In the genomic region with DNA sequence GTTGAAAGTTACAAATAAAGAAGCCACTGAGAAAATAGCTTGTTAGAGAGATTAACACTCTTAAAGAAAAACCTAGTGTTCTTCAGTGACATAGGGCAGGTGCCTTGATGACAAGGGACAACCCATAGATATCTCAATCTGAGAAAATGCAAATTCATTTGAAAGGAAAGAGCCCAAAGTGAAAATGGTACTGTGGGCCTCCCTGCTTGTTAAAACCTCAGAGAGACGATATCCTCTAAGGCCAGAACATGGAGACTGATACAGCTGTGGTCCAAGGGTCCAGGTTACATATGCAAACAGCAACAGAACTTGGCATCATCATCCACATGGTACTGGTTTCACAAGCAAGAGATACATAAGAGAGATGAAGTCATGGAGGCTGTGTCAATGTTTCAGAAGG, we compare ENCODE assay signal across 18 mouse cellular contexts.
DNase-seq lines count a peak whose midpoint lies in the region; ATAC-seq and TF ChIP-seq lines count a peak whose summit lies in the region.
"Had no signal": no experiment of that assay in that cellular context is flagged by ENCODE, and none has a peak within 500 bp of the region (broad histone marks: within the 10 kb centered on the region; RNA-seq: fewer than 3 reads in every experiment).

No protein-coding gene starts in this region.

- peak; percentile 85 for TF ChIP-seq EP300 in CH12.LX (IDR thresholded peaks at IDR 0.05; ENCODE audit: low read length)

- peak; percentile 54 for DNase-seq in CH12.LX (ENCODE audit: extremely low read depth)
- DNase-seq: adrenal gland, adult 2 months; adrenal gland, adult 8-10 months; adrenal gland, postnatal 10 days; adrenal gland, postnatal 14 days; adrenal gland, postnatal 25 days; adrenal gland, postnatal 36 days; B cell, adult 2 months; cerebellum, adult 11 months; cerebellum, adult 11-12 months; cerebellum, adult 18-20 months; cerebellum, adult 2 months; cerebellum, adult 8-10 months had no signal

- no peaks in the 10 kb centered on the region for H3K9me3 ChIP-seq in CH12.LX (replicated peaks; ENCODE audit: low read length)
- no peaks in the 10 kb centered on the region for H3K9me3 ChIP-seq in hindbrain, embryonic 12.5 days (replicated peaks)
- H3K9me3 ChIP-seq: G1E had no signal

- TF ChIP-seq RAD21 in CH12.LX (IDR thresholded peaks at IDR 0.05; ENCODE audit: low read depth, low read length): no peak; the same call in 1 of the 2 replicates

- no peak for TF ChIP-seq POLR2A in CH12.LX (IDR thresholded peaks at IDR 0.05; ENCODE audit: low read depth, low read length)

- H3K36me3 ChIP-seq in CH12.LX (replicated peaks in 1 of 2; ENCODE audit: control insufficient read depth in 1 of 2, insufficient read depth in 1 of 2, low read length in 1 of 2): no peaks in the 10 kb centered on the region
- H3K36me3 ChIP-seq in hindbrain, embryonic 12.5 days: no peaks in the 10 kb centered on the region
- H3K36me3 ChIP-seq: G1E had no signal

- no peaks in the 10 kb centered on the region for H3K79me2 ChIP-seq in CH12.LX (replicated peaks; ENCODE audit: control insufficient read depth, extremely low read depth, insufficient read depth, poor library complexity, severe bottlenecking)

- no peak overlapping the region for H3K4me3 ChIP-seq in CH12.LX (replicated peaks in 1 of 3; ENCODE audit: low read depth in 2 of 3, low read length in 2 of 3, poor library complexity in 1 of 3)
- H3K4me3 ChIP-seq in hindbrain, embryonic 12.5 days: no peak overlapping the region

- in situ Hi-C loops in CH12.LX (cut with MboI; ENCODE audit: low pct_ligation_motif_present, low pct_unique_long_range_greater_than_20kb, low sequenced_read_pairs): no loop called here

- WGBS in hindbrain, embryonic 12.5 days: 88% methylated on average over 1 of the region's 1 CpGs

- TF ChIP-seq CTCF in CH12.LX (conservative IDR thresholded peaks at IDR 0.05 in 1 of 2, IDR thresholded peaks at IDR 0.05 in 1 of 2; ENCODE audit: low read depth in 2 of 2, low read length in 2 of 2): no peak

- no peak overlapping the region for H3K9ac ChIP-seq in CH12.LX (ENCODE audit: insufficient read depth, low read depth)
- H3K9ac ChIP-seq in hindbrain, embryonic 12.5 days: no peak overlapping the region

- dilution Hi-C loops in CH12.LX (cut with MboI; ENCODE audit: extremely low pct_ligation_motif_present, extremely low pct_unique_long_range_greater_than_20kb, low sequenced_read_pairs): no loop called here

- no peak for ATAC-seq in hindbrain, embryonic 12.5 days (ENCODE audit: low FRiP score)
- ATAC-seq: activated CD4-positive, CD25-positive, alpha-beta regulatory T cell, adult 4 months; CD4-positive, CD25-positive, alpha-beta regulatory T cell, adult 4 months; Patski had no signal

- peak overlapping the region; percentile 5; the same call in 1 of the 2 replicates for H3K4me2 ChIP-seq in CH12.LX (ENCODE audit: insufficient read depth, low read depth, poor library complexity, severe bottlenecking)
- H3K4me2 ChIP-seq in hindbrain, embryonic 12.5 days (replicated peaks): no peak overlapping the region

- no peaks in the 10 kb centered on the region for H3K27me3 ChIP-seq in CH12.LX (replicated peaks)
- H3K27me3 ChIP-seq in hindbrain, embryonic 12.5 days: no peaks in the 10 kb centered on the region
- H3K27me3 ChIP-seq: Patski had no signal

- H3K4me1 ChIP-seq in CH12.LX (ENCODE audit: control insufficient read depth in 1 of 2, insufficient read depth in 2 of 2): peaks cover 10 to 18% of the 10 kb centered on the region in 2 experiments
- H3K4me1 ChIP-seq in hindbrain, embryonic 12.5 days: no peaks in the 10 kb centered on the region

- no peak overlapping the region; the same call in 1 of the 2 replicates for H3K27ac ChIP-seq in CH12.LX (ENCODE audit: insufficient read depth, low read depth)
- no peak overlapping the region for H3K27ac ChIP-seq in hindbrain, embryonic 12.5 days

TF ChIP-seq in CH12.LX, 34 proteins besides CTCF, POLR2A, EP300 and RAD21:
- TF ChIP-seq ZC3H11A (IDR thresholded peaks at IDR 0.05; ENCODE audit: low read depth, low read length): no peak
- peak; percentile 47; the same call in 1 of the 2 replicates for TF ChIP-seq CHD2 (IDR thresholded peaks at IDR 0.05; ENCODE audit: low read length)
- no peak for TF ChIP-seq ZKSCAN1 (IDR thresholded peaks at IDR 0.05; ENCODE audit: borderline replicate concordance, low read depth, low read length)
- no peak for TF ChIP-seq PAX5 (IDR thresholded peaks at IDR 0.05; ENCODE audit: low read length)
- TF ChIP-seq MYC (IDR thresholded peaks at IDR 0.05; ENCODE audit: low read depth, low read length): peak; percentile 33; the same call in 1 of the 2 replicates
- TF ChIP-seq E2F4 (IDR thresholded peaks at IDR 0.05; ENCODE audit: insufficient replicate concordance, low read depth, low read length): no peak
- peak; percentile 59; the same call in 1 of the 2 replicates for TF ChIP-seq MAX (IDR thresholded peaks at IDR 0.05; ENCODE audit: low read length)
- TF ChIP-seq MEF2A (IDR thresholded peaks at IDR 0.05; ENCODE audit: borderline replicate concordance, low read depth, low read length): peak; percentile 69; the same call in 1 of the 2 replicates
- no peak for TF ChIP-seq UBTF (IDR thresholded peaks at IDR 0.05; ENCODE audit: low read depth, low read length)
- no peak; the same call in 1 of the 2 replicates for TF ChIP-seq MXI1 (IDR thresholded peaks at IDR 0.05; ENCODE audit: low read depth, low read length)
- TF ChIP-seq USF1 (IDR thresholded peaks at IDR 0.05; ENCODE audit: low read depth, low read length): no peak
- no peak for TF ChIP-seq CHD1 (IDR thresholded peaks at IDR 0.05; ENCODE audit: low read depth, low read length)
- TF ChIP-seq USF2 (conservative IDR thresholded peaks at IDR 0.05; ENCODE audit: low read depth, low read length): no peak
- no peak; the same call in 1 of the 2 replicates for TF ChIP-seq NRF1 (IDR thresholded peaks at IDR 0.05; ENCODE audit: low read depth, low read length)
- no peak for TF ChIP-seq ZNF384 (IDR thresholded peaks at IDR 0.05; ENCODE audit: low read depth, low read length)
- TF ChIP-seq ZMIZ1 (IDR thresholded peaks at IDR 0.05; ENCODE audit: low read depth, low read length): no peak; the same call in 1 of the 2 replicates
- TF ChIP-seq TBP (conservative IDR thresholded peaks at IDR 0.05; ENCODE audit: low read depth, low read length): no peak
- TF ChIP-seq SMC3 (IDR thresholded peaks at IDR 0.05; ENCODE audit: low read depth, low read length): no peak
- TF ChIP-seq HCFC1 (IDR thresholded peaks at IDR 0.05; ENCODE audit: low read depth, low read length): peak; percentile 28; the same call in 1 of the 2 replicates
- TF ChIP-seq MAZ (IDR thresholded peaks at IDR 0.05; ENCODE audit: low read depth, low read length): 0 out of 2 replicates have a peak, but pooled peaks have one; percentile 25
- peak; percentile 81 for TF ChIP-seq RCOR1 (conservative IDR thresholded peaks at IDR 0.05; ENCODE audit: low read depth, low read length)
- no peak for TF ChIP-seq NELFE (IDR thresholded peaks at IDR 0.05; ENCODE audit: low read depth, low read length)
- TF ChIP-seq KAT2A (IDR thresholded peaks at IDR 0.05; ENCODE audit: insufficient replicate concordance, low read length): no peak
- peak; percentile 48; the same call in 1 of the 2 replicates for TF ChIP-seq JUND (conservative IDR thresholded peaks at IDR 0.05; ENCODE audit: low read depth, low read length)
- TF ChIP-seq GABPA (IDR thresholded peaks at IDR 0.05; ENCODE audit: insufficient replicate concordance, low read depth, low read length): no peak
- TF ChIP-seq JUN (IDR thresholded peaks at IDR 0.05; ENCODE audit: insufficient read depth, low read depth, low read length): peak; percentile 40
- peak; percentile 76; the same call in 1 of the 2 replicates for TF ChIP-seq ETS1 (conservative IDR thresholded peaks at IDR 0.05; ENCODE audit: low read depth, low read length)
- no peak for TF ChIP-seq ELF1 (IDR thresholded peaks at IDR 0.05; ENCODE audit: low read depth, low read length)
- TF ChIP-seq MAFK (IDR thresholded peaks at IDR 0.05; ENCODE audit: insufficient replicate concordance, low read length): peak; percentile 47; the same call in 1 of the 2 replicates
- TF ChIP-seq BHLHE40 (IDR thresholded peaks at IDR 0.05; ENCODE audit: low read depth, low read length): peak; percentile 69
- TF ChIP-seq SIN3A (IDR thresholded peaks at IDR 0.05; ENCODE audit: low read length): no peak
- peak; percentile 74 for TF ChIP-seq TCF12 (IDR thresholded peaks at IDR 0.05; ENCODE audit: low read depth, low read length)
- TF ChIP-seq IRF4 (IDR thresholded peaks at IDR 0.05; ENCODE audit: low read depth, low read length): peak; percentile 90
- no peak for TF ChIP-seq POLR2AphosphoS2 (IDR thresholded peaks at IDR 0.05; ENCODE audit: low read depth, low read length)
